35 mouse cellular contexts compared by ENCODE assay signal in genomic region chr16:85854505-85854904, GRCm38 (mm10). TPM values are rescaled to one million over a fixed set of nuclear protein-coding genes. Genes with fewer than 3 reads are reported as not detected.
"Had no signal": no experiment of that assay in that cellular context is flagged by ENCODE, and none has a peak within 500 bp of the region (broad histone marks: within the 10 kb centered on the region; RNA-seq: fewer than 3 reads in every experiment).

No protein-coding gene starts in this region.

- H3K9me3 ChIP-seq: limb, embryonic 10.5 days; limb, embryonic 12.5 days; limb, embryonic 13.5 days; limb, embryonic 15.5 days; liver, embryonic 12.5 days; liver, embryonic 13.5 days; liver, embryonic 15.5 days; lung, embryonic 15.5 days; midbrain, embryonic 10.5 days; midbrain, embryonic 12.5 days; midbrain, embryonic 13.5 days; midbrain, embryonic 15.5 days; neural tube, embryonic 12.5 days had no signal

- H3K36me3 ChIP-seq: limb, embryonic 10.5 days; limb, embryonic 12.5 days; limb, embryonic 13.5 days; limb, embryonic 15.5 days; liver, embryonic 12.5 days; liver, embryonic 13.5 days; liver, embryonic 15.5 days; lung, embryonic 15.5 days; midbrain, embryonic 10.5 days; midbrain, embryonic 12.5 days; midbrain, embryonic 13.5 days; midbrain, embryonic 15.5 days; neural tube, embryonic 12.5 days had no signal

- H3K4me2 ChIP-seq: limb, embryonic 12.5 days; limb, embryonic 13.5 days; limb, embryonic 15.5 days; liver, embryonic 11.5 days; liver, embryonic 12.5 days; liver, embryonic 13.5 days; liver, embryonic 15.5 days; lung, embryonic 14.5 days; lung, embryonic 15.5 days; midbrain, embryonic 11.5 days; midbrain, embryonic 12.5 days; midbrain, embryonic 13.5 days; midbrain, embryonic 15.5 days; neural tube, embryonic 12.5 days had no signal

- H3K4me3 ChIP-seq: limb, embryonic 10.5 days; limb, embryonic 12.5 days; limb, embryonic 13.5 days; limb, embryonic 15.5 days; liver, embryonic 12.5 days; liver, embryonic 13.5 days; liver, embryonic 15.5 days; lung, embryonic 15.5 days; megakaryocyte, embryonic 14.5 days; midbrain, embryonic 10.5 days; midbrain, embryonic 12.5 days; midbrain, embryonic 13.5 days; midbrain, embryonic 15.5 days; myocyte; neural tube, embryonic 12.5 days had no signal

- H3K27me3 ChIP-seq: limb, embryonic 12.5 days; limb, embryonic 13.5 days; limb, embryonic 15.5 days; liver, embryonic 12.5 days; liver, embryonic 13.5 days; liver, embryonic 15.5 days; lung, embryonic 15.5 days; megakaryocyte, embryonic 14.5 days; midbrain, embryonic 12.5 days; midbrain, embryonic 13.5 days; midbrain, embryonic 15.5 days; neural tube, embryonic 12.5 days had no signal

- H3K9ac ChIP-seq: limb, embryonic 12.5 days; limb, embryonic 13.5 days; limb, embryonic 15.5 days; liver, embryonic 12.5 days; liver, embryonic 13.5 days; liver, embryonic 14.5 days; liver, embryonic 15.5 days; liver, postnatal 0 days; lung, embryonic 14.5 days; lung, embryonic 15.5 days; midbrain, embryonic 12.5 days; midbrain, embryonic 13.5 days; midbrain, embryonic 15.5 days; neural tube, embryonic 12.5 days had no signal

- H3K4me1 ChIP-seq: limb, embryonic 10.5 days; limb, embryonic 12.5 days; limb, embryonic 13.5 days; limb, embryonic 15.5 days; liver, embryonic 12.5 days; liver, embryonic 13.5 days; liver, embryonic 15.5 days; lung, embryonic 15.5 days; megakaryocyte, embryonic 14.5 days; midbrain, embryonic 10.5 days; midbrain, embryonic 12.5 days; midbrain, embryonic 13.5 days; midbrain, embryonic 15.5 days; neural tube, embryonic 12.5 days had no signal

- H3K27ac ChIP-seq: limb, embryonic 10.5 days; limb, embryonic 12.5 days; limb, embryonic 13.5 days; limb, embryonic 15.5 days; liver, embryonic 12.5 days; liver, embryonic 13.5 days; liver, embryonic 14.5 days; liver, embryonic 15.5 days; lung, embryonic 15.5 days; macrophage; midbrain, embryonic 10.5 days; midbrain, embryonic 12.5 days; midbrain, embryonic 13.5 days; midbrain, embryonic 15.5 days; neural tube, embryonic 12.5 days had no signal

- DNase-seq: left cerebral cortex, postnatal 4 days; liver; liver, embryonic 13.5 days; liver, postnatal 0 days; lung, adult 18-20 months; lung, adult 2 months; lung, embryonic 14.5 days; lung, postnatal 10 days; lung, postnatal 14 days; lung, postnatal 36 days; lung, postnatal 4 days had no signal

- ATAC-seq: liver, embryonic 12.5 days; liver, postnatal 0 days; lung, postnatal 0 days; midbrain, embryonic 13.5 days; midbrain, embryonic 15.5 days; midbrain, embryonic 16.5 days had no signal

RNA-seq across cellular contexts. Expression of gene Adamts5, which starts 47.1 kb away (rescaled TPM):
- total RNA-seq: megakaryocyte progenitor cell, adult 5-6 weeks; megakaryocyte-erythroid progenitor cell, adult 5-6 weeks; monocyte, adult 5-6 weeks had no signal
- polyA plus RNA-seq: macrophage had no signal

RNA-seq across cellular contexts. Expression of gene Adamts1, which starts 51.6 kb away (rescaled TPM):
- total RNA-seq: megakaryocyte progenitor cell, adult 5-6 weeks; megakaryocyte, adult 5-6 weeks; monocyte, adult 5-6 weeks had no signal
